Mouse (Mus musculus) kidney, adult 18-20 months (tissue): ENCODE results near the gene Fam126a.

ENCODE experiments used
- DNase-seq: peaks from one replicate; pipeline ENCODE4 v3.0.0; 2021

Gene Fam126a

DNA sequence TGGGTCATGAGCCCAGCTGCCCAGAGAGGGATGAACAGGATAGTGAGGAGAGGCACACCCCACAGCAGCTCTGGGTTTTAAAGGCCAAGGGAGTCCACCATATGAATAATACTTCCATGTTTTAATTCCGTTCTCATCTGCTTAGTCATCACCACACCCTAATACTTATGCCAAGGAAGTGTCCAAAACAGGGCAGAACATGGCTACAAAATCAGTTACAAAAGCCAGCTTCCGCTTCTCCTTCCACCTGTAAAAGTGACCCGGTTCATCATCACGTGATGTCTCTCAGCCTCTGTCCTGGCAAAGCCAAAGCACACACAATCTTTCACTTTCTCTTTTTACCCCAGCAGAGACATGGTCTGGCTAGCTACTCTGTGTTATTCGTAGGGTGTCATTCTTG is 8.9 kb upstream of the Fam126a start:
- no peak for DNase-seq

GRCm38 (mm10) chr5:24038819-24039218 is 8.3 kb upstream of the Fam126a start:
- no peak for DNase-seq

DNA sequence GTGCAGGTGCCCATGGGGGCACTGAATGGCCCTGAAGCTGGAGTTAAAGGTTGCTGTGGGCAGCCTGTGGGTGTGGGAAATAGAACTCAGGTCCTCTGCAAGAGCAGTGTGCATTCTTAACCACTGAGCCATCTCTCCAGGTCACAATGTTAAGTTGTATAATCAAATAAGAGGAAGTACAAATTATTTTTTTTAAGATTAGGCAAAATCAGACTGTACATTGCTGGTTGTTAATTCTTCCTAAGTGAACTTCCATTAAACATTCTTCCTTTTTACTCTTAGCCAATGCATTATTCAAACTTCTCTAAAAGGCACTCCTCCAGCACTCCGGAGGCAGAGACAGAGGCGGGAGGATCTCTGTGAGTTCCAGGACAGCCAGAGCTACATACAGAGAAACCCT is 7.7 kb upstream of the Fam126a start:
- DNase-seq: no peak

DNA sequence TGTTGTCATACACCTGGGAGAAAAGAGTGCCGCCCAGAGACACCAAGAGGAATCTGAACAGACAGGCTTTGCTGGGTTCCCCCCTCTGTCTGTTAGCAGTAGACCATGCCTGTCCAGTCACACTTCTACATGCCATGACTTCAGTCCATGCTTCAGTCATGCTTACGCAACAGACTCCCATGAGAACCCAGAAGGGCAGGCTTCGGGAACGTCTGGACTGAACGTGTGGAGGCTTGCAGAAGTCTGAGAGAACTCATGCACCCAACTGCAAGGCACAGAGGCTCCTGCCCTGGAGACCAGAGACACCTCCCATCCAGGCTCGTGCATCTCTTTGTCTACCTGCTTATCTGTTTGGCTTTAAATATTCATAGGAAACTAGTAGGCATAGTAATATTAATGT is 6.2 kb upstream of the Fam126a start:
- DNase-seq: no peak

GRCm38 (mm10) chr5:24034970-24035369 is 4.5 kb upstream of the Fam126a start:
- no peak for DNase-seq

- DNase-seq: no peak
Measured at GRCm38 (mm10) chr5:24034091-24034490, 3.6 kb upstream of the Fam126a start.

GRCm38 (mm10) chr5:24029946-24030578 is 428 bp downstream of the Fam126a start:
- DNase-seq: peak; percentile 37

GRCm38 (mm10) chr5:24029331-24029771 is 1.1 kb downstream of the Fam126a start:
- peak; percentile 55 for DNase-seq

GRCm38 (mm10) chr5:24024957-24025356 is 5.5 kb downstream of the Fam126a start:
- no peak for DNase-seq

DNA sequence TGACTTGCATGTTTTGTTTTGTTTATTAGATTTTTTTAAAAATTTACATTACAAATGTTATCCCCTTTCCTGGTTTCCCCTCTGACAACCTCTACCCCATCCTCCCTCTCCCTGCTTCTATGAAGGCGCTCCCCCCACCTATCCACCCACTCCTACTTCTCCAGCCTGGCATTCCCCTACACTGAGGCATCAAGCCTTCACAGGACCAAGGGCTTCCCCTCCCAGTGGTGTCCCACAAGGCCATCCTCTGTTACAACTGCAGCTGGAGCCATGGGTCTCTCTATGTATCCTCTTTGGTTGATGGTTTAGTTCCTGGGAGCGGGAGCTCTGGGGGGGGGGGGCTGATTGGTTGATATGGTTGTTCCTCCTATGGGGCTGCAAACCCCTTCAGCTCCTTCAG is 7.3 kb downstream of the Fam126a start:
- DNase-seq: no peak

GRCm38 (mm10) chr5:24021683-24022082 is 8.8 kb downstream of the Fam126a start:
- DNase-seq: no peak

- no peak for DNase-seq
Measured at GRCm38 (mm10) chr5:24020380-24020779, 10.1 kb downstream of the Fam126a start.

- DNase-seq: no peak
Measured at GRCm38 (mm10) chr5:24019341-24020185, 10.9 kb downstream of the Fam126a start.

DNA sequence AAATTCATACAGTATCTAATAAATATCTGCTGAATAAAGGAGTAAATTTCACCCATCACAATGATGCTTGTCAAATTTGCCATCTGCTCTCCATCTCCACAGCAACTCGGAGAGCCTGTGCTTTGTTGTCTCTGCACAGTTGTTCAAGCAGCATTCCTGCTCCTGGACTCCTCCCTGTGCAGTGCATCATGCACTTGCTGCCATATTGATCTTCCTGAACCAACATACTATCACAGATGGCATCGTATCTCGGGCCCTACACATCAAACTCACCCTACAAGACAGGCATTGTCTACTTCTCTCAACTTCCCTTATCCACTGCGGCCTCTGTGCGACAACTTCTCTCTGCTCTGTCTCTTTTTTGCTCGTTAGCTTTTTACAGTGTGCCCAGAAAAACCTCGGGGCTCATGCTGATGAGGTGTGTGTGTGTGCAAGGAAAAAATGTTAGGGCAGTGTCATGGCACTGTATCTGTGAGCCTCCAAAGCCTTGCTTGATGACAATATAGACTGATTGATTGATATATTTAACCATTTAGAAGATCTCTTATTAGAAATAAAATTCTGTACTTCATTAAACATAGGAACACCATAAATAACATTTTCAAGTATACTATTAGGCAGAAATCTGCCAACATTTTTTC is 11.7 kb downstream of the Fam126a start:
- no peak for DNase-seq

GRCm38 (mm10) chr5:24016912-24017311 is 13.6 kb downstream of the Fam126a start:
- no peak for DNase-seq

DNA sequence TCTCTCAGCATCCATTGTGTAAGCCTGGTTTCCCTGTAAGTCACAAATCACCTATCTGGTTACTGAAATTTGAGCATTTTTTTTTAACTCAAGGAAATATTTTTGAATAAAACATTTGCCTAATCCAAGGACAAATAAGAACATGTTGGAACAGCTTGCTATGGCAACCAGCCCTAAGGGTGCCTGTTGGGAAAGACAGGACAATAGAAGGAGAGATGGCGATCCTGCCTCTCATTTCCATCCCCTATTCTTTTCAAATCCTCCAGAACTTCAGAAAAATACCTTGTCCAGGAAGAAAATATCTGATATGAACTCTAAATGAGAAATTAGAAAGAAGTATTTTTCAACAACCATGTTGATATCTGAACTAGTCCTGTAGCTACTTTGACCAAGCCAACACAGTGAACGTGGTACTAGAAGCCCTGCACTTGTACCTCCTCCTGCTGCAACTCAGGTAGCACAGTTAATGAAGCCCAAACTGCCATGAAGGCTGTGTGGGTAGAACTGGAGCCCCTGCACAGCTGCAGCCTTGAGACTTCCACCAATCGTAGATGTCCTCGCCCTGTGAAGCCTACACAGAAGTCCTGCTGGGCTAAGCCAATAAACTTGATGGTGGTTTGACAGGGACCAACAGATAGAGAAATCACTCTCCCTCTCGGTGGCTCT is 17.0 kb downstream of the Fam126a start:
- DNase-seq: no peak

- peak; percentile 22 for DNase-seq
Measured at GRCm38 (mm10) chr5:23999083-23999671, 31.3 kb downstream of the Fam126a start.

GRCm38 (mm10) chr5:23995951-23996350 is 34.5 kb downstream of the Fam126a start:
- DNase-seq: peak; percentile 36

GRCm38 (mm10) chr5:23994929-23995328 is 35.6 kb downstream of the Fam126a start:
- no peak for DNase-seq

GRCm38 (mm10) chr5:23994231-23994630 is 36.3 kb downstream of the Fam126a start:
- no peak for DNase-seq

DNA sequence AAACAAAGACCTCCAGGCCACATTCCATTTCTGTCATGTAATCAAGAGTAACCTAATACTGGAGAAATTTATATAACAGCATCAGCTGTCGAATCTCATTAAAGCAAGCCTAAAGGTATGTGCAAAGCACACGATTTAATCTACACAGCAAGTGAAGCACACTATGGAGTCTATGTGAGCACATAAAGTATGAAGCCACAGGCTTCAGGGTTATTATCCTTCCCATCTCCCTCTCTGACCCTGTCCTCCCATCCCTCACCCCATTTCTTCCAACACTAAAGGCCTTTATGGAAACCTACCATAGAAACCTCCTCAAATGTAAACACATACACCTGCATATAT is 37.0 kb downstream of the Fam126a start:
- DNase-seq: no peak

- DNase-seq: peak; percentile 32
Measured at GRCm38 (mm10) chr5:23992876-23993552, 37.5 kb downstream of the Fam126a start.
